Mouse (Mus musculus): ENCODE measurements around the gene Gm20521.

- TF ChIP-seq GATA1 (IDR thresholded peaks at IDR 0.05; ENCODE audit: borderline replicate concordance, low read length) (no peak), FLI1 (IDR thresholded peaks at IDR 0.05; ENCODE audit: low read length) (no peak)
Measured at GRCm38 (mm10) chr14:54860511-54860910, 22.7 kb upstream of the Gm20521 start.

Data from megakaryocyte, embryonic 14.5 days (primary cell).